Mouse (Mus musculus) MEL (cell line): ENCODE measurements around the gene Ptgdr2. TPM values are rescaled to one million over a fixed set of nuclear protein-coding genes. Genes with fewer than 3 reads are reported as not detected.

Experiments
- DNase-seq: peaks from one replicate; pipeline ENCODE4 v3.0.0; 2011; ENCODE audit warnings: low read depth, low spot score
- H3K27ac ChIP-seq: 2 replicates; pipeline ENCODE4 v1.5.1; 2012; ENCODE audit warnings: low read depth, mild to moderate bottlenecking, control low read depth, low read length, moderate library complexity; ENCODE audit not compliant: control insufficient read depth
- H3K27me3 ChIP-seq, 2 experiments: fragments of 150-350 bp in 1 of 2; sonication (generic) in 1 of 2; 2 replicates each; pipeline ENCODE4 v1.6.1; 2012; ENCODE audit warnings: low read length in 2 of 2, mild to moderate bottlenecking in 2 of 2, improper control_type of control experiment in 1 of 2, moderate library complexity in 1 of 2; ENCODE audit not compliant: insufficient read depth in 2 of 2, control insufficient read depth in 1 of 2
- H3K36me3 ChIP-seq, 2 experiments: 2 replicates each; pipeline ENCODE4 v1.6.1; 2012 to 2014; ENCODE audit warnings: low read length in 2 of 2, improper control_type of control experiment in 1 of 2, inconsistent platforms in 1 of 2, mild to moderate bottlenecking in 1 of 2; ENCODE audit not compliant: insufficient read depth in 2 of 2, control insufficient read depth in 1 of 2
- H3K4me1 ChIP-seq, 2 experiments: fragments of 150-350 bp in 1 of 2; sonication (generic) in 1 of 2; 2 replicates each; pipeline ENCODE4 v1.6.1; 2012; ENCODE audit warnings: low read length in 2 of 2, improper control_type of control experiment in 1 of 2, mild to moderate bottlenecking in 1 of 2; ENCODE audit not compliant: insufficient read depth in 2 of 2, control insufficient read depth in 1 of 2
- H3K4me3 ChIP-seq, 2 experiments: fragments of 150-350 bp in 1 of 2; sonication (generic) in 1 of 2; 2 replicates each; pipeline ENCODE4 v1.5.1; 2012; ENCODE audit warnings: low read depth in 2 of 2, low read length in 2 of 2, mild to moderate bottlenecking in 2 of 2, moderate library complexity in 2 of 2, control low read depth in 1 of 2, improper control_type of control experiment in 1 of 2; ENCODE audit not compliant: control insufficient read depth in 1 of 2, insufficient read depth in 1 of 2
- H3K79me2 ChIP-seq: 2 replicates; pipeline ENCODE4 v1.6.1; 2012; ENCODE audit warnings: mild to moderate bottlenecking, low read length, moderate library complexity; ENCODE audit not compliant: control insufficient read depth, poor library complexity, insufficient read depth
- H3K9ac ChIP-seq: 2 replicates; pipeline ENCODE4 v1.6.1; 2012; ENCODE audit warnings: low read depth, mild to moderate bottlenecking, control low read depth, low read length, moderate library complexity; ENCODE audit not compliant: control insufficient read depth, poor library complexity, severe bottlenecking
- H3K9me3 ChIP-seq: fragments of 150-350 bp; sonication (generic); replicated peaks from 2 replicates; pipeline ENCODE4 v1.6.1; 2012; ENCODE audit warnings: mild to moderate bottlenecking, low read length, improper control_type of control experiment, moderate library complexity; ENCODE audit not compliant: insufficient read depth
- BHLHE40 ChIP-seq: IDR thresholded peaks from 2 replicates; pipeline ENCODE4 v1.6.1; 2012; ENCODE audit warnings: low read depth, mild to moderate bottlenecking, inconsistent platforms, low read length, improper control_type of control experiment, borderline replicate concordance
- EP300 ChIP-seq, 2 experiments: IDR thresholded peaks; 2 replicates each; pipeline ENCODE4 v1.6.1; 2011; ENCODE audit warnings: improper control_type of control experiment in 2 of 2, low read length in 2 of 2, low read depth in 1 of 2, mild to moderate bottlenecking in 1 of 2
- GATA1 ChIP-seq: IDR thresholded peaks from 2 replicates; pipeline ENCODE4 v1.6.1; 2011; ENCODE audit warnings: low read depth, low read length, improper control_type of control experiment
- JUND ChIP-seq: IDR thresholded peaks from 2 replicates; pipeline ENCODE4 v1.6.1; 2011; ENCODE audit warnings: low read depth, mild to moderate bottlenecking, improper control_type of control experiment, low read length
- MAZ ChIP-seq: IDR thresholded peaks from 2 replicates; pipeline ENCODE4 v1.6.1; 2012; ENCODE audit warnings: low read depth, mild to moderate bottlenecking, inconsistent platforms, low read length, improper control_type of control experiment
- MYB ChIP-seq: IDR thresholded peaks from 2 replicates; pipeline ENCODE4 v1.6.1; 2011; ENCODE audit warnings: mild to moderate bottlenecking, low read depth, low read length, improper control_type of control experiment
- NELFE ChIP-seq: IDR thresholded peaks from 2 replicates; pipeline ENCODE4 v1.6.1; 2011; ENCODE audit warnings: low read depth, low read length, improper control_type of control experiment
- POLR2AphosphoS2 ChIP-seq: IDR thresholded peaks from 2 replicates; pipeline ENCODE4 v1.6.1; 2011; ENCODE audit warnings: low read length, improper control_type of control experiment
- POLR2AphosphoS5 ChIP-seq: IDR thresholded peaks from 2 replicates; pipeline ENCODE4 v1.6.1; 2012; ENCODE audit warnings: low read depth, borderline replicate concordance, mild to moderate bottlenecking, inconsistent platforms, low read length, moderate library complexity, mixed read lengths
- SIN3A ChIP-seq: IDR thresholded peaks from 2 replicates; pipeline ENCODE4 v1.6.1; 2012; ENCODE audit warnings: low read length, improper control_type of control experiment, inconsistent platforms
- TBP ChIP-seq: IDR thresholded peaks from 2 replicates; pipeline ENCODE4 v1.8.0; 2011; ENCODE audit warnings: low read depth, low read length, improper control_type of control experiment
- polyA plus RNA-seq, 2 experiments: library from polyadenylated mRNA; stranded (reverse) in 1 of 2; unstranded in 1 of 2; fragments of >175 nt in 1 of 2; fragments of >200 nt in 1 of 2; gene quantifications; 2 replicates each; pipeline versions ENCODE4 v1.2.1 to v1.2.4; 2012; ENCODE audit warnings: low replicate concordance in 2 of 2, low read depth in 1 of 2; ENCODE audit not compliant: insufficient read length in 2 of 2, insufficient read depth in 1 of 2, missing spikeins in 1 of 2
- total RNA-seq: library from RNA; depleted of rRNA; stranded (reverse); fragments of 300-350 nt; gene quantifications from 2 replicates; pipeline ENCODE4 v1.2.3, GENCODE M21; 2012

Ptgdr2 gene
- total and polyA plus RNA-seq, 3 experiments: 0.31 to 0.46 TPM; not detected in 1

- H3K79me2 ChIP-seq: peaks cover 35% of the 10 kb centered on the region
- TF ChIP-seq POLR2AphosphoS5 (no peak), GATA1 (no peak)
- H3K27ac ChIP-seq: no peak overlapping the region
- no peaks in the 10 kb centered on the region for H3K9me3 ChIP-seq
- no peaks in the 10 kb centered on the region for H3K27me3 ChIP-seq
- peaks cover 0 to 7% of the 10 kb centered on the region in 2 experiments; a peak in 1 of 4 replicates for H3K4me1 ChIP-seq
- H3K36me3 ChIP-seq: peaks cover 6 to 13% of the 10 kb centered on the region in 2 experiments; a peak in 3 of 4 replicates
- H3K4me3 ChIP-seq: no peak overlapping the region
- no peak overlapping the region for H3K9ac ChIP-seq
- no peak for DNase-seq
Measured at GRCm38 (mm10) chr19:10897491-10897890, 39.5 kb upstream of the Ptgdr2 start.

GRCm38 (mm10) chr19:10900315-10900714 lies 36.6 kb upstream of the Ptgdr2 start:
- no peak overlapping the region for H3K9ac ChIP-seq
- H3K4me3 ChIP-seq: no peak overlapping the region
- H3K9me3 ChIP-seq: no peaks in the 10 kb centered on the region
- H3K4me1 ChIP-seq: peaks cover 0 to 3% of the 10 kb centered on the region in 2 experiments; a peak in 1 of 4 replicates
- no peak overlapping the region for H3K27ac ChIP-seq
- H3K27me3 ChIP-seq: no peaks in the 10 kb centered on the region
- peaks cover 33% of the 10 kb centered on the region for H3K79me2 ChIP-seq
- TF ChIP-seq BHLHE40 (no peak), MAZ (no peak), JUND (no peak), POLR2AphosphoS2 (no peak), SIN3A (no peak), MYB (no peak), NELFE (no peak), EP300 (IDR thresholded peaks at IDR 0.05; ENCODE audit: low read depth in 1 of 2, low read length in 2 of 2) (no peak)
- H3K36me3 ChIP-seq: peaks cover 10 to 11% of the 10 kb centered on the region in 2 experiments
- DNase-seq: no peak

DNA sequence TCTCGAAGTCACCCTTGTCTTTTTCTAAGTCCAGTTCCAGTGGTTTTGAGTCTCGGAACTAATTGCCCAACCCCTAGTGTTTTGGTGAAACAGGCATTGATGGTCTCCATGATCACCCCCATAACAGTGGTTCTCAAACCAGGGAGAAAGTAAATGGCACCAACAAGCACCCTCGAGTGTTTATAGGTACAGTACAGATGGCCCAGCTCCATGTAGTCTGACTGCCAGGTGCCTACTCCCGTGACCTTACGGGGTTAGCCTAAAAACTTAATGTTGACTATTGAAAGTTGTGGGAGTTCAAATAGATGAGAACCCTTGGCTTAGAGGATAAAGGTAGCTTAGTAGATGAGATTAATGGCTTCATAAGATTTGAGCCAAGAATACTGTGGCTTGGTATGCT lies 35.9 kb upstream of the Ptgdr2 start:
- Histone ChIP-seq H3K27me3 (no peaks in the 10 kb centered on the region), H3K4me3 (no peak overlapping the region), H3K4me1 (peaks cover 0 to 3% of the 10 kb centered on the region in 2 experiments; a peak in 1 of 4 replicates), H3K9ac (no peak overlapping the region), H3K9me3 (no peaks in the 10 kb centered on the region), H3K27ac (no peak overlapping the region), H3K36me3 (peaks cover 10 to 11% of the 10 kb centered on the region in 2 experiments), H3K79me2 (peaks cover 25% of the 10 kb centered on the region)
- TF ChIP-seq TBP: no peak
- DNase-seq: no peak
